Mouse (Mus musculus): ENCODE measurements around the gene Pla2r1.
A peak's percentile ranks its signal among the peaks of the same experiment; 100 is the strongest.

DNA sequence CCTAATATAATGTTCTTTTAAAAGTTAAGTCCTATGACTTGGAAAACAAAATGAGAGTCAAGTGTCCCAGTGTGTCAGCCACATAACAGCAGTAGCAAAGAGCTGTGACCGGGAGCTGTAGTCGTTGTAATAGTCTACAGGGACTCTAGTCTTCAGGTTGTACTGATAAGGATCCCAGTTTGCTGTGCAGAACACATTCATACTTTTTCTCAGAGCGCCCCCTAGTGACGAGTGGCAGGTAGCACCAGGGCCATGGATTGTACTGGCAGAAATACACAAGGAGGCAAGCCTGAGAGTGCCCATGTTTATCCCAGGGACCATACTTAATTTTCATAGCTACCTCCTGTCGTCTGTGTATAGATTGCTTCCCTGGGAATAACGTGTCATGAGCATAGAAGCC lies 135.0 kb downstream of the Pla2r1 start:
- TF ChIP-seq CTCF (IDR thresholded peaks at IDR 0.05; ENCODE audit: low read depth, low read length) (peak; percentile 96), POLR2A (IDR thresholded peaks at IDR 0.05; ENCODE audit: insufficient read depth, low read length) (no peak), EP300 (IDR thresholded peaks at IDR 0.05; ENCODE audit: insufficient read depth, low read depth, low read length) (no peak)
